In genomic region chr16:34172572-34173181, GRCm38 (mm10) we compare ENCODE assay signal across 11 mouse cellular contexts.
DNase-seq lines count a peak whose midpoint lies in the region; ATAC-seq lines count a peak whose summit lies in the region.
"Had no signal": no experiment of that assay in that cellular context is flagged by ENCODE, and none has a peak within 500 bp of the region (broad histone marks: within the 10 kb centered on the region; RNA-seq: fewer than 3 reads in every experiment).

No protein-coding gene starts in this region.

- peak; percentile 74 for DNase-seq in right cerebral cortex, adult 18-20 months
- no peak for DNase-seq in right cerebral cortex, postnatal 4 days
- peak; percentile 46 for DNase-seq in layer of hippocampus, adult 9-10 months (ENCODE audit: low spot score)
- peak; percentile 64 to 87 for DNase-seq in left cerebral cortex, postnatal 14 days (ENCODE audit: low spot score in 2 of 2)
- no peak for DNase-seq in gastrocnemius, postnatal 4 days (ENCODE audit: low spot score in 2 of 2)
- no peak for DNase-seq in thymus, postnatal 36 days
- DNase-seq: adrenal gland, postnatal 36 days; heart, postnatal 4 days; kidney, adult 9 months had no signal

- ATAC-seq in erythroid progenitor cell, adult 5-6 weeks (replicated peaks; ENCODE audit: low FRiP score, poor library complexity, severe bottlenecking) = no peak
- no peak for ATAC-seq in granulocyte monocyte progenitor cell, adult 5-6 weeks (replicated peaks; ENCODE audit: poor library complexity, severe bottlenecking)

- intact Hi-C loops in left cerebral cortex, postnatal 14 days (cut with DNase I) = no loop called here

Comparison
In these comparisons a context has a peak if more than half of its experiments do, and no peak if none do; other contexts are left out.
1. DNase-seq: peak in right cerebral cortex, adult 18-20 months (single experiment), layer of hippocampus, adult 9-10 months (single experiment) and left cerebral cortex, postnatal 14 days (2 of 2); none in right cerebral cortex, postnatal 4 days (single experiment), gastrocnemius, postnatal 4 days (0 of 2) and thymus, postnatal 36 days (0 of 2).